15 mouse cellular contexts compared by ENCODE assay signal in genomic region chr4:149791470-149791869, GRCm38 (mm10). TPM values are rescaled to one million over a fixed set of nuclear protein-coding genes. Genes with fewer than 3 reads are reported as not detected.
DNase-seq lines count a peak whose midpoint lies in the region; ATAC-seq lines count a peak whose summit lies in the region.
"Had no signal": no experiment of that assay in that cellular context is flagged by ENCODE, and none has a peak within 500 bp of the region (broad histone marks: within the 10 kb centered on the region; RNA-seq: fewer than 3 reads in every experiment).

No protein-coding gene starts in this region.

- H3K27me3 ChIP-seq in forebrain, embryonic 15.5 days, result no peaks in the 10 kb centered on the region
- H3K27me3 ChIP-seq: limb, embryonic 12.5 days; lung, embryonic 15.5 days had no signal

- peak; percentile 71 for DNase-seq in gastrocnemius, adult 18-20 months (ENCODE audit: low spot score)
- DNase-seq in gastrocnemius, postnatal 10 days, result no peak
- peak; percentile 31 for DNase-seq in kidney, postnatal 10 days
- DNase-seq in kidney, adult 18-20 months, result no peak
- DNase-seq in lung, postnatal 10 days, result peak; percentile 50
- no peak for DNase-seq in ovary, postnatal 10 days (ENCODE audit: low spot score)
- DNase-seq: cerebellum, adult 9-11 months; kidney, postnatal 4 days had no signal

- no peaks in the 10 kb centered on the region for H3K36me3 ChIP-seq in forebrain, embryonic 15.5 days
- H3K36me3 ChIP-seq: G1E; limb, embryonic 12.5 days; lung, embryonic 15.5 days; midbrain, embryonic 12.5 days had no signal

- 68% methylated on average over 4 of the region's 4 CpGs for WGBS in forebrain, embryonic 15.5 days

- H3K4me2 ChIP-seq in forebrain, embryonic 15.5 days (replicated peaks), result no peak overlapping the region
- H3K4me2 ChIP-seq: limb, embryonic 12.5 days; lung, embryonic 15.5 days; midbrain, embryonic 12.5 days had no signal

- H3K27ac ChIP-seq in brown adipose tissue, adult 24 weeks (replicated peaks; ENCODE audit: low read depth, low read length), result peak overlapping the region; percentile 66
- no peak overlapping the region for H3K27ac ChIP-seq in forebrain, embryonic 15.5 days (replicated peaks)
- H3K27ac ChIP-seq: limb, embryonic 12.5 days; midbrain, embryonic 12.5 days had no signal

- no peak for ATAC-seq in forebrain, embryonic 15.5 days (replicated peaks)
- ATAC-seq: inflammation-experienced regulatory T-cells, adult 6 months had no signal

- peaks cover 19% of the 10 kb centered on the region for H3K4me1 ChIP-seq in brown adipose tissue, adult 24 weeks (ENCODE audit: control insufficient read depth, insufficient read depth, insufficient read length, low read length)
- H3K4me1 ChIP-seq in forebrain, embryonic 15.5 days, result no peaks in the 10 kb centered on the region

- no peaks in the 10 kb centered on the region for H3K9me3 ChIP-seq in forebrain, embryonic 15.5 days
- H3K9me3 ChIP-seq: G1E; limb, embryonic 12.5 days; lung, embryonic 15.5 days; midbrain, embryonic 12.5 days had no signal

- no peak overlapping the region for H3K9ac ChIP-seq in forebrain, embryonic 15.5 days (replicated peaks)
- H3K9ac ChIP-seq: limb, embryonic 12.5 days; lung, embryonic 15.5 days; midbrain, embryonic 12.5 days had no signal

- H3K4me3 ChIP-seq in brown adipose tissue, adult 24 weeks (ENCODE audit: insufficient read depth, low read depth, low read length), result no peak overlapping the region
- H3K4me3 ChIP-seq in forebrain, embryonic 15.5 days, result no peak overlapping the region
- H3K4me3 ChIP-seq: limb, embryonic 12.5 days; lung, embryonic 15.5 days; midbrain, embryonic 12.5 days had no signal

RNA-seq across cellular contexts. Expression of gene Slc25a33, which starts 17.4 kb away (rescaled TPM):
- total RNA-seq in gastrocnemius, adult 18-20 months (2021), result 10 to 100 TPM; 10.8 to 14.4 TPM
- total RNA-seq in gastrocnemius, postnatal 10 days (2021), result 1 to 10 TPM; 7.2 to 9.5 TPM
- polyA plus RNA-seq in brown adipose tissue, adult 24 weeks (2012; ENCODE audit: insufficient read depth, insufficient read length, missing spikeins), result 24.0 and 24.2 TPM in 2 replicates
- 21.8 and 22.6 TPM in 2 replicates for polyA plus RNA-seq in forebrain, embryonic 15.5 days (2015; fragmentation: Nextera tagmentation; extraction: Ambion mirVana)

RNA-seq across cellular contexts. Expression of gene Tmem201, which starts 53.6 kb away (rescaled TPM):
- total RNA-seq in gastrocnemius, adult 18-20 months (2021), result 10 to 100 TPM; 44.9 to 46.7 TPM
- total RNA-seq in gastrocnemius, postnatal 10 days (2021), result 10 to 100 TPM; 49.7 to 52.2 TPM
- 9.2 and 9.6 TPM in 2 replicates for polyA plus RNA-seq in brown adipose tissue, adult 24 weeks (2012; ENCODE audit: insufficient read depth, insufficient read length, missing spikeins)
- polyA plus RNA-seq in forebrain, embryonic 15.5 days (2015; fragmentation: Nextera tagmentation; extraction: Ambion mirVana), result 39.8 and 40.8 TPM in 2 replicates

Comparison
In these comparisons a context has a peak if more than half of its experiments do, and no peak if none do; other contexts are left out.
1. DNase-seq: peak in gastrocnemius, adult 18-20 months (single experiment), kidney, postnatal 10 days (single experiment) and lung, postnatal 10 days (single experiment); none in gastrocnemius, postnatal 10 days (single experiment), kidney, adult 18-20 months (single experiment) and ovary, postnatal 10 days (single experiment).